Mouse (Mus musculus) neutrophil, adult 5-6 weeks (primary cell): ENCODE results near the gene Krt1. TPM values are rescaled to one million over a fixed set of nuclear protein-coding genes. Genes with fewer than 3 reads are reported as not detected.

ENCODE experiments used
- ATAC-seq: fragments of 151-379, 151-347 bp; 2 replicates; pipeline ENCODE4 v1.8.0; 2017; ENCODE audit warnings: mild to moderate bottlenecking, moderate TSS enrichment; ENCODE audit not compliant: insufficient number of reproducible peaks, poor library complexity, low FRiP score, severe bottlenecking; ENCODE audit errors: extremely low read depth
- total RNA-seq: library from RNA; stranded (forward); fragments of 200-1000 nt; gene quantifications from 2 replicates; pipeline ENCODE4 v1.2.3, GENCODE M21; 2017

Gene Krt1
- total RNA-seq, 1 experiment from 2014 or later: not detected

DNA sequence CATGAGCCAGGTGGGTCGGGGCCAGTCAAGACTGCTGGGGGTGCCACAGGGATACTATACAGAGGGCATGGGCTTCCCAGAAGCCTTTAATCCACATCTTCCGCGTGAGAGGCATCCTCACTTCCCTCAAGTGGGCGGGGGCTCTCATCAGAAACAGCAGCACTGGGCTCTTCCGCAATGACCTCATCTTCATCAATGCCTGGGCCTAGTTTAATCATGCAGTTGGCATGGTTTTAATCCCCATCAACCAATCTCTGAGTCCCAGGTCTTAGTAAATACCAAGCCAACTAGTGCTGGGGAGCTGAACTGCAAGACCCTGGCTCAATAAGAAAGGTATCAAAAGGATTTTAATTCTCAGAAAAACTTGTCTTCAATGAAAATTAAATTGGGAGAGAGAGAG lies 21.2 kb downstream of the Krt1 start:
- ATAC-seq: no peak

DNA sequence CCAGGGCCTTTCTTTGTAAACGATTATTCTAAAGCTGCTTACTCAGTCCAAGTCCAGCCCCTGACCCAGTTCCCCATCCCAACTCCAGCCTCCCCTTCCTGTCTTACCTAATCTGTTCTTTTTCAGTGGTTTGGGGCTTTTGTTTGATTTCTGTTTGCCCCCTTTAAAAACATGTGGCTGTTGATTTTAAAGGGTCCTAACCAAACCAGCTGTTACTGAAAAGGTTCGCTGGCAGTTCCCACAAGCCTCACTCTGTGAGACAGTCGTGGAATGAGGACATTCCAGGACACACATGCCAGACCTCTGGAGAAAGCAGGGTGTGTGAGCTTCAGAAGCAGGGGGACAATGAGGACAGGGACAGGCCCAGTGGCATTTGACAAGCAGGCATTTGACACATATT lies 28.8 kb downstream of the Krt1 start:
- ATAC-seq: no peak

DNA sequence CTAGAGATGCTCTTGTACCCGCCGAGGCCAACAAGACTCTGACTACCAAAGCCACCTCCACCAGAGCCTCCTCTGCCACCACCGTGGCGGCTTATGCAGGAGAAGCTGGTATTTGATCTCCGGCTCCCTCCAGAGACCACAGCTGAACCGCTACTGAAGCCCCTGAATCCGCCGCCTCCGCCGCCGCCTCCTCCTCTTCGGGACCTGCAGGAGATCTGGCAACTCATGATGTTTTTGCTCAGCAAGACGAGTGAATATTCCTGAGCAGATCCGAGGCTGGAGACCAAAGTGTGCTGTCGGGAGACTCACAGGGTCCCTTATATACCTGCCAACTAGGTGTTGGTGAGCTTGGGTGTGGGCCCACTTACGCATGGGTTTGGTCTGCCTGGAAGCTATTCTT lies 32.7 kb downstream of the Krt1 start, which contains the start of gene Krt2:
TSS of gene Krt2 (minus strand) at position 295 of the 400 bp plus-strand sequence.
- ATAC-seq: no peak

DNA sequence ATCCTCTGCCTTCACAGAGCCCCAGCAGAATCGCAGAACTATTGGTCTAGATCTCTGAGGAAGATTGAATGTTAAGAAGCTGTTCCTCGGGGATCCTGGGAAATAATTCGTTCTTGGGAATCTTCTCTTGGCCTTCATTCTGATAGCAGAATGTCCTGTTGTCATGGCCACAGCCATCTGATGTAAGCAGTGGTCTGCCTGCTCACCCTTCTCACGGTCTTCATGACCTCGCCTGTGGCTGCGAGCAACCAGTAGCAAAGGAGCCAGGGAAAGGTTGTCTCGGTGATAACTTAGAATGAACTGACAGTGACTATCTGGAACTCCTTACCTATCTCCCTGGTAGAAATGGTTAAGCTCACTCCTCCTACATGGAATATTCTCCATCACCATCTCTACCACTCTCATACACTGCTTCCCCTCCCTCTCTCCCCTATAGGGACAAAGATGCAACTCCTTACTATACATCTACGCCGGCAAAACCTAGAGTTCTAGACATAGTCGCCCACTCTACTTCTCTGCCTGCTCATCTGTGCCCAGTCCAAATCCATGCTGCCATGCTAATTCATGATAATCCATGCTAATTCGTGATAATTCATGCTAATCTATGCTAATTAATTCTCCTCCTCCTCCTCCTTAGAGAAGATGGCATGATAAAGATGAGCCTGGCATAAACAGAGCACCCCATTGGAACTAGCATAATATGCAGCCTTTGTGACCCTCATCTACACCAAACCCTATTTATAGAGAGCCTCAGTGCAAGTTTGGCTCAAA lies 47.4 kb downstream of the Krt1 start:
- no peak for ATAC-seq

DNA sequence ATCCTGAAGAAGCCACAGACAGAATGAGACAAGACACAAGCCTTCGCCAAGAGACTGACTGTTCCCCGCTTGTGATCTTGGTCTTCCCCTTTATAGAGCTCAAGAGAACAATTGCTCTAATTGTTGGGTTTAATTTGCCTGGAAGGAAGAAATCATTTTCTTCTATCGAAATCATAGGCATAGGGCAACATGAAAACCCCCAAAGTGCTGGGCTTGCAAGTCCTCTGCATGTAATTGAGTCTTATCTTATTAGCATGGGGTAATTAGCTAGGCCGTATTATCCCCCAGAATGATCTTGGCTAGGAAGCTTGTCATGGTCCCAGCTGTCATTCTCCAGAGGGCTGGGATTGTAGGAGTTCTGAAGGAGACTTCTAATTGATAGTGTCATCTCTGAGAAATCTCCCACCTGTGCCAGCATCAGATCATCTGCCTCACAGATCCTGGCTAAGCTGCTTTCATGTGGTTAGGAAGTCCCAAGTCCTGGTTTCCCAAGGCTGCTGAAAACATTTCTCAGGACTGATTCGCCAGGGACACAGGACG lies 48.2 kb downstream of the Krt1 start, which contains the start of gene Krt73:
TSS of gene Krt73 (minus strand) at position 51 of the 540 bp plus-strand sequence.
- ATAC-seq: no peak

Other genes with a start within 250 kb of the Krt1 start
- gene Gm5414, start 222.6 kb downstream of the Krt1 start, total RNA-seq: not detected in 2 replicates
- gene Gm5478, start 203.4 kb downstream of the Krt1 start, total RNA-seq: not detected in 2 replicates
- gene Krt6b, start 170.5 kb downstream of the Krt1 start, total RNA-seq: 3.9 and 4.5 TPM in 2 replicates
- 1.1 and 1.3 TPM in 2 replicates for gene Krt6a, start 156.5 kb downstream of the Krt1 start, total RNA-seq
- 0.23 TPM in 1 of 2 replicates, not detected in the other for gene Krt5, start 137.9 kb downstream of the Krt1 start, total RNA-seq
- gene Krt71, start 107.7 kb downstream of the Krt1 start, total RNA-seq: not detected in 2 replicates
- gene Krt72, start 64.3 kb downstream of the Krt1 start, total RNA-seq: not detected in 2 replicates
- not detected in 2 replicates for gene Krt73, start 48.4 kb downstream of the Krt1 start, total RNA-seq
- gene Krt2, start 32.6 kb downstream of the Krt1 start, total RNA-seq: not detected in 2 replicates
- gene Krt77, start 18.9 kb upstream of the Krt1 start, total RNA-seq: not detected in 2 replicates
- gene Krt76, start 42.1 kb upstream of the Krt1 start, total RNA-seq: not detected in 2 replicates
- gene Krt4, start 73.9 kb upstream of the Krt1 start, total RNA-seq: 0.86 and 2.8 TPM in 2 replicates
- gene Krt79, start 89.5 kb upstream of the Krt1 start, total RNA-seq: not detected in 2 replicates
- not detected in 2 replicates for gene Krt78, start 103.5 kb upstream of the Krt1 start, total RNA-seq
- gene Krt8, start 153.7 kb upstream of the Krt1 start, total RNA-seq: not detected in 2 replicates
- 0.37 and 1.0 TPM in 2 replicates for gene Krt18, start 177.4 kb upstream of the Krt1 start, total RNA-seq
- gene Eif4b, start 223.0 kb upstream of the Krt1 start, total RNA-seq: 186 and 190 TPM in 2 replicates
- gene Tns2, start 249.6 kb upstream of the Krt1 start, total RNA-seq: 0.70 TPM in 1 of 2 replicates, not detected in the other